Mouse (Mus musculus) forebrain, embryonic 13.5 days (tissue): ENCODE results near the gene Rbp1. TPM values are rescaled to one million over a fixed set of nuclear protein-coding genes. Genes with fewer than 3 reads are reported as not detected.

Source experiments
- ATAC-seq: fragments of 200-750 bp; cut with Nextera tagmentation; 2 replicates; pipeline ENCODE4 v1.8.0; 2017
- H3K27ac ChIP-seq: fragments of 300-500 bp; sonication (generic); 2 replicates; pipeline ENCODE4 v1.5.1; 2015; ENCODE audit warnings: inconsistent platforms, mild to moderate bottlenecking, moderate library complexity
- H3K27me3 ChIP-seq: fragments of 300-500 bp; sonication (generic); 2 replicates; pipeline ENCODE4 v1.6.1; 2015; ENCODE audit warnings: mild to moderate bottlenecking, inconsistent platforms
- H3K36me3 ChIP-seq: fragments of 300-500 bp; sonication (generic); 2 replicates; pipeline ENCODE4 v1.6.1; 2015; ENCODE audit warnings: mild to moderate bottlenecking, inconsistent platforms; ENCODE audit not compliant: poor library complexity, severe bottlenecking
- H3K4me1 ChIP-seq: fragments of 300-500 bp; sonication (generic); 2 replicates; pipeline ENCODE4 v1.6.1; 2015; ENCODE audit warnings: inconsistent platforms
- H3K4me2 ChIP-seq: fragments of 300-500 bp; sonication (generic); 2 replicates; pipeline ENCODE4 v1.6.1; 2015; ENCODE audit warnings: inconsistent platforms, mild to moderate bottlenecking, moderate library complexity
- H3K4me3 ChIP-seq: fragments of 300-500 bp; sonication (generic); 2 replicates; pipeline ENCODE4 v1.5.1; 2015; ENCODE audit warnings: mild to moderate bottlenecking, inconsistent platforms
- H3K9ac ChIP-seq: fragments of 300-500 bp; sonication (generic); 2 replicates; pipeline ENCODE4 v1.6.1; 2015; ENCODE audit warnings: mild to moderate bottlenecking, inconsistent platforms
- H3K9me3 ChIP-seq: fragments of 300-500 bp; sonication (generic); replicated peaks from 2 replicates; pipeline ENCODE4 v1.6.1; 2016; ENCODE audit warnings: inconsistent platforms
- WGBS: fragments of 180-500 bp; shearing (Covaris S2); methylation state at CpG from one replicate; pipeline ENCODE4 v1.1.7; 2015; 5-methylcytosine and 5-hydroxymethylcytosine counted together
- polyA plus RNA-seq: library from polyadenylated mRNA; unstranded; fragments of >200 nt; fragmentation: Nextera tagmentation; extraction: Ambion mirVana; gene quantifications from 2 replicates; pipeline ENCODE4 v1.2.1, GENCODE M21; 2015

Rbp1 gene
- 54.9 and 72.9 TPM in 2 replicates for polyA plus RNA-seq

GRCm38 (mm10) chr9:98422656-98423055 is at the start of gene Rbp1:
Gene Rbp1 (plus strand): TSS chr9:98422961.
- H3K36me3 ChIP-seq, result no peaks in the 10 kb centered on the region
- peaks cover 42% of the 10 kb centered on the region for H3K27me3 ChIP-seq
- no peak within 1 kb of the TSS for H3K27ac ChIP-seq
- WGBS, result 89% methylated on average over 5 of the region's 5 CpGs
- ATAC-seq, result no peak
- H3K4me2 ChIP-seq, result no peak within 1 kb of the TSS
- no peak within 1 kb of the TSS for H3K4me3 ChIP-seq
- H3K9ac ChIP-seq, result no peak within 1 kb of the TSS
- H3K4me1 ChIP-seq, result peaks cover 27% of the 10 kb centered on the region
- H3K9me3 ChIP-seq, result no peaks in the 10 kb centered on the region

- no peak overlapping the region for H3K4me2 ChIP-seq
- no peaks in the 10 kb centered on the region for H3K9me3 ChIP-seq
- no peak for ATAC-seq
- no peak overlapping the region for H3K9ac ChIP-seq
- 93% methylated on average over 5 of the region's 5 CpGs for WGBS
- H3K4me3 ChIP-seq, result no peak overlapping the region
- H3K4me1 ChIP-seq, result peaks cover 15% of the 10 kb centered on the region
- no peaks in the 10 kb centered on the region for H3K27me3 ChIP-seq
- H3K27ac ChIP-seq, result no peak overlapping the region
- H3K36me3 ChIP-seq, result no peaks in the 10 kb centered on the region
Observed at GRCm38 (mm10) chr9:98373358-98373757, 49.4 kb upstream of the Rbp1 start.

DNA sequence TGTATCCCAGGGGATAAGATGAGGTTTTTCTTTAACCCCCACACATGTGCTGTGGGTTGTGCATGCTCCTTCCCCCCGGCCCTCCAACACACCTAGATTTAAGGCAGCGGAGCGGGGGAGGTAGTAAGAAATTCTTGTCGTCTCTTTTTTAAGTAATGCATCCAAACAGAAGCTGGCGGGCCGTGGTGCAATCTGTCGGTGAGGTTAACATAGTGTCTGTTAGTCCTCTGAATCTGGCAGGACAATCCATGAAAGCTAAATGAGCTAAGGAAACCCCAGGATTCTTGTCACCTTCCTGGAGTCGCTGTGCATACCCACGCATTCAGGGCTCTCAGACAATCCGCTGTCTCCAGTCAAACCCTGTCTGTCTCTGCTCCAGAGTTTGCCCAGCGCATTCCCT is 47.9 kb upstream of the Rbp1 start:
- no peak for ATAC-seq
- H3K4me2 ChIP-seq, result no peak overlapping the region
- H3K36me3 ChIP-seq, result no peaks in the 10 kb centered on the region
- no peak overlapping the region for H3K4me3 ChIP-seq
- H3K9ac ChIP-seq, result no peak overlapping the region
- no peaks in the 10 kb centered on the region for H3K27me3 ChIP-seq
- no peak overlapping the region for H3K27ac ChIP-seq
- peaks cover 22% of the 10 kb centered on the region for H3K4me1 ChIP-seq
- H3K9me3 ChIP-seq, result no peaks in the 10 kb centered on the region
- WGBS, result 71% methylated on average over 11 of the region's 11 CpGs

- 25% methylated on average over 5 of the region's 5 CpGs for WGBS
- no peak overlapping the region for H3K9ac ChIP-seq
- H3K36me3 ChIP-seq, result no peaks in the 10 kb centered on the region
- no peak overlapping the region for H3K4me2 ChIP-seq
- peaks cover 22% of the 10 kb centered on the region for H3K4me1 ChIP-seq
- H3K27ac ChIP-seq, result no peak overlapping the region
- no peak overlapping the region for H3K4me3 ChIP-seq
- no peaks in the 10 kb centered on the region for H3K9me3 ChIP-seq
- no peak; the same call in 1 of the 2 replicates for ATAC-seq
- no peaks in the 10 kb centered on the region for H3K27me3 ChIP-seq
Observed at GRCm38 (mm10) chr9:98375329-98376170, 47.2 kb upstream of the Rbp1 start.

- H3K4me3 ChIP-seq, result no peak overlapping the region
- H3K4me2 ChIP-seq, result no peak overlapping the region
- no peaks in the 10 kb centered on the region for H3K9me3 ChIP-seq
- no peak overlapping the region for H3K27ac ChIP-seq
- 74% methylated on average over 4 of the region's 4 CpGs for WGBS
- no peak overlapping the region for H3K9ac ChIP-seq
- no peaks in the 10 kb centered on the region for H3K27me3 ChIP-seq
- no peaks in the 10 kb centered on the region for H3K36me3 ChIP-seq
- H3K4me1 ChIP-seq, result peaks cover 20% of the 10 kb centered on the region
- ATAC-seq, result no peak
Observed at GRCm38 (mm10) chr9:98379736-98380135, 43.0 kb upstream of the Rbp1 start.

DNA sequence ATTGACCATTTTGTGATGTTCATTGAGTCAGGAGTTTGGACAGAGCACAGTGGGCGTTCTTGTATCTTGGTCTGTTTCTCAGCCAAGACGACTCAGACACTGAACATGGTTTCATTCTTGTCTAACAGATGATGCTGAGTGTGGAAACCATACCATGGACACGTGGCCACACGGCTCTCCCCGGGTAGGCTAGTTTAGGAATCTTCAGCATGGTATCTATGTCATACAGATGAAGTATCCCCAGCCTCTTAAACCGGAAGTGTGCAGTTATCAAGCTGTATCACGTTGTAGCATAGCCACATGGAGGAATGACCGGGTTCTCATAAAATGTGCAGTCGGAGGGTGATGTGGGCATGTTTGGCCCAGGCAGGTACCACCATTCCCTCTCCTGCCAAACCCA is 42.2 kb upstream of the Rbp1 start:
- Histone ChIP-seq H3K4me2 (no peak overlapping the region), H3K4me1 (peaks cover 11% of the 10 kb centered on the region), H3K36me3 (no peaks in the 10 kb centered on the region), H3K27ac (no peak overlapping the region), H3K9me3 (no peaks in the 10 kb centered on the region), H3K27me3 (no peaks in the 10 kb centered on the region), H3K4me3 (no peak overlapping the region), H3K9ac (no peak overlapping the region)
- no peak for ATAC-seq
- WGBS, result 94% methylated on average over 9 of the region's 9 CpGs

GRCm38 (mm10) chr9:98387741-98388632 is 34.8 kb upstream of the Rbp1 start:
- no peaks in the 10 kb centered on the region for H3K36me3 ChIP-seq
- no peaks in the 10 kb centered on the region for H3K9me3 ChIP-seq
- H3K27ac ChIP-seq, result no peak overlapping the region
- no peaks in the 10 kb centered on the region for H3K4me1 ChIP-seq
- H3K4me2 ChIP-seq, result no peak overlapping the region
- no peak overlapping the region for H3K9ac ChIP-seq
- no peak for ATAC-seq
- 81% methylated on average over 10 of the region's 10 CpGs for WGBS
- no peak overlapping the region for H3K4me3 ChIP-seq
- no peaks in the 10 kb centered on the region for H3K27me3 ChIP-seq

GRCm38 (mm10) chr9:98388633-98388965 is 34.2 kb upstream of the Rbp1 start:
- Histone ChIP-seq H3K4me3 (no peak overlapping the region), H3K27me3 (no peaks in the 10 kb centered on the region), H3K9me3 (no peaks in the 10 kb centered on the region), H3K9ac (no peak overlapping the region), H3K27ac (no peak overlapping the region), H3K36me3 (no peaks in the 10 kb centered on the region), H3K4me2 (no peak overlapping the region), H3K4me1 (no peaks in the 10 kb centered on the region)
- no peak for ATAC-seq
- WGBS, result 76% methylated on average over 5 of the region's 5 CpGs

DNA sequence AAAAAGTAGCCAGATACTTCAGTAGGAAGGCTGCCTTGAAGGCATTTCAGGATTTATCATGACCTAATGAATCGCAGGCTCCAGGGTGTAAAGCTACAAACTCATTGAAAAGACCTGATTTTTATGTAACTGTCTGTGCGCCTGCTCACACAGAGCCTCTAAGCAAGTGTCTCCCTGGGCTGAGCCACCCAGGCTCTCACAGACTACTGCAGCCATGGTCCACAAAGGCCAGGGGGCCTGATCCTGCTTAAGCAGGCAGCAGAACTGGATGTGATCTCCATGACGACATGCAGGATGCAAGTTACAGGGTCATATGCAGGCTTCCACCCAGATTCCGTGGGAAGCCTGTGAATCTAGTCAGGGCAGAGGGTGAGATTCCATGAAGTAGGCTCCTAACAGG is 29.3 kb upstream of the Rbp1 start:
- no peak overlapping the region for H3K4me2 ChIP-seq
- H3K27me3 ChIP-seq, result no peaks in the 10 kb centered on the region
- no peak overlapping the region for H3K27ac ChIP-seq
- no peaks in the 10 kb centered on the region for H3K9me3 ChIP-seq
- 73% methylated on average over 4 of the region's 4 CpGs for WGBS
- no peak overlapping the region for H3K9ac ChIP-seq
- H3K4me3 ChIP-seq, result no peak overlapping the region
- no peaks in the 10 kb centered on the region for H3K36me3 ChIP-seq
- no peak for ATAC-seq
- no peaks in the 10 kb centered on the region for H3K4me1 ChIP-seq

- 86% methylated on average over 6 of the region's 6 CpGs for WGBS
- Histone ChIP-seq H3K27ac (no peak overlapping the region), H3K4me3 (no peak overlapping the region), H3K4me2 (no peak overlapping the region), H3K9ac (no peak overlapping the region), H3K27me3 (no peaks in the 10 kb centered on the region), H3K4me1 (0 out of 2 replicates have a peak, but pooled peaks cover 5% of the 10 kb centered on the region), H3K36me3 (no peaks in the 10 kb centered on the region), H3K9me3 (no peaks in the 10 kb centered on the region)
- no peak for ATAC-seq
Observed at GRCm38 (mm10) chr9:98397211-98397610, 25.6 kb upstream of the Rbp1 start.

DNA sequence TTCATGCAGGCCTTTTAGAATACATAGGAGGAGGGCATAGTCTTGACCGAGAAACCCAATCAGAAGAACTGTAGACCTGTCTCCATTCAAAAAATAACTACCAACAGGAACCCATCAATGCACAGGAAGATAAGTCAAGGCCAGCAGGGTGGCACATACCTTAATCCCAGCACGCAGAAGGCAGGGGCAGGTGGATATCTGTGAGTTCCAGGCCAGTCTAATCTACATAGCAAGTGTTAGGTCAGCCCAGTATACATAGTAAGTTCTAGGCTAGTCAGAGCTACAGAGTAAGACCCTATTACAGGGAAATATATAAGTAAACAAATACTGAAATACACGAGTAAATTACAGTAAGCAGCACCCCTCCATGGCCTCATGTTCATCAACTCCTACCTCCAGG is 24.9 kb upstream of the Rbp1 start:
- Histone ChIP-seq H3K27ac (no peak overlapping the region), H3K4me1 (0 out of 2 replicates have a peak, but pooled peaks cover 5% of the 10 kb centered on the region), H3K9me3 (no peaks in the 10 kb centered on the region), H3K9ac (no peak overlapping the region), H3K36me3 (no peaks in the 10 kb centered on the region), H3K27me3 (no peaks in the 10 kb centered on the region), H3K4me3 (no peak overlapping the region), H3K4me2 (no peak overlapping the region)
- ATAC-seq, result no peak
- WGBS, result 86% methylated on average over 3 of the region's 3 CpGs

GRCm38 (mm10) chr9:98400185-98400894 is 22.4 kb upstream of the Rbp1 start:
- no peak overlapping the region for H3K27ac ChIP-seq
- no peak overlapping the region for H3K4me2 ChIP-seq
- no peaks in the 10 kb centered on the region for H3K27me3 ChIP-seq
- no peaks in the 10 kb centered on the region for H3K9me3 ChIP-seq
- H3K9ac ChIP-seq, result no peak overlapping the region
- ATAC-seq, result no peak
- no peaks in the 10 kb centered on the region for H3K36me3 ChIP-seq
- H3K4me1 ChIP-seq, result 0 out of 2 replicates have a peak, but pooled peaks cover 5% of the 10 kb centered on the region
- WGBS, result 58% methylated on average over 13 of the region's 13 CpGs
- H3K4me3 ChIP-seq, result no peak overlapping the region
